Mouse (Mus musculus) heart, postnatal 0 days (tissue): ENCODE data around the gene Sfswap. TPM values are rescaled to one million over a fixed set of nuclear protein-coding genes. Genes with fewer than 3 reads are reported as not detected.

Experiments
- ATAC-seq: fragments of 200-750 bp; cut with Nextera tagmentation; 2 replicates; pipeline ENCODE4 v1.8.0; 2017; ENCODE audit warnings: low read depth, moderate number of reproducible peaks, moderate library complexity; ENCODE audit not compliant: insufficient read depth
- DNase-seq: peaks from one replicate; pipeline ENCODE4 v3.0.0-alpha.2; 2016; ENCODE audit warnings: low spot score
- H3K27ac ChIP-seq: fragments of 300-500 bp; sonication (generic); 2 replicates; pipeline ENCODE4 v1.5.1; 2014; ENCODE audit warnings: low read depth, mild to moderate bottlenecking
- H3K27me3 ChIP-seq: fragments of 300-500 bp; sonication (generic); 2 replicates; pipeline ENCODE4 v1.6.1; 2014; ENCODE audit warnings: low read length, mixed read lengths; ENCODE audit not compliant: control insufficient read depth, insufficient read depth
- H3K36me3 ChIP-seq: fragments of 300-500 bp; sonication (generic); replicated peaks from 2 replicates; pipeline ENCODE4 v1.6.1; 2014; ENCODE audit warnings: low read length, mixed read lengths; ENCODE audit not compliant: control insufficient read depth, insufficient read depth
- H3K4me1 ChIP-seq: fragments of 300-500 bp; sonication (generic); 2 replicates; pipeline ENCODE4 v1.6.1; 2014; ENCODE audit warnings: antibody characterized with exemption; ENCODE audit not compliant: control insufficient read depth, insufficient read depth
- H3K4me2 ChIP-seq: fragments of 300-500 bp; sonication (generic); 2 replicates; pipeline ENCODE4 v1.6.1; 2014; ENCODE audit warnings: low read depth, mild to moderate bottlenecking, low read length, moderate library complexity
- H3K4me3 ChIP-seq: fragments of 300-500 bp; sonication (generic); 2 replicates; pipeline ENCODE4 v1.5.1; 2014; ENCODE audit warnings: low read depth, low read length
- H3K9ac ChIP-seq: fragments of 300-500 bp; sonication (generic); replicated peaks from 2 replicates; pipeline ENCODE4 v1.6.1; 2014; ENCODE audit warnings: low read depth, low read length, mixed read lengths
- H3K9me3 ChIP-seq: fragments of 300-500 bp; sonication (generic); replicated peaks from 2 replicates; pipeline ENCODE4 v1.6.1; 2016; ENCODE audit warnings: low read length; ENCODE audit not compliant: control insufficient read depth
- CTCF ChIP-seq: IDR thresholded peaks from 2 replicates; pipeline ENCODE4 v1.5.1; 2016; ENCODE audit warnings: antibody characterized with exemption, control low read depth, low read depth
- EP300 ChIP-seq: IDR thresholded peaks from 2 replicates; pipeline ENCODE4 v1.6.1; 2016; ENCODE audit warnings: antibody characterized with exemption, low read depth
- WGBS: fragments of 180-500 bp; shearing (Covaris S2); extraction: QIAGEN DNeasy Blood & Tissue Kit; methylation state at CpG from one replicate; pipeline ENCODE4 v1.1.7; 2014; 5-methylcytosine and 5-hydroxymethylcytosine counted together
- polyA plus RNA-seq: library from polyadenylated mRNA; unstranded; fragments of >200 nt; fragmentation: Nextera tagmentation; extraction: Ambion mirVana; gene quantifications from 2 replicates; pipeline ENCODE4 v1.2.1, GENCODE M21; 2015
- total RNA-seq: library from RNA; depleted of rRNA; stranded (reverse); fragments of >200 nt; gene quantifications from 2 replicates; pipeline ENCODE4 v1.2.3, GENCODE M21; 2014; ENCODE audit warnings: low replicate concordance

Sfswap gene
- total and polyA plus RNA-seq, 2 experiments from 2014 or later = 15.7 to 28.2 TPM

- Histone ChIP-seq H3K4me3 (no peak overlapping the region), H3K36me3 (peaks cover 22% of the 10 kb centered on the region), H3K4me2 (no peak overlapping the region), H3K27me3 (no peaks in the 10 kb centered on the region), H3K9me3 (no peaks in the 10 kb centered on the region), H3K9ac (no peak overlapping the region), H3K27ac (peak overlapping the region; percentile 86), H3K4me1 (peaks cover 26% of the 10 kb centered on the region)
- WGBS = 72% methylated on average over 3 of the region's 3 CpGs
- no peak for ATAC-seq
- TF ChIP-seq CTCF = no peak
- no peak for TF ChIP-seq EP300
- no peak for DNase-seq
Observed at GRCm38 (mm10) chr5:129533731-129534130, 32.7 kb downstream of the Sfswap start.

GRCm38 (mm10) chr5:129534500-129534899 is 33.5 kb downstream of the Sfswap start:
- Histone ChIP-seq H3K9me3 (no peaks in the 10 kb centered on the region), H3K27ac (peak overlapping the region; percentile 86), H3K4me2 (no peak overlapping the region), H3K4me3 (no peak overlapping the region), H3K9ac (no peak overlapping the region), H3K27me3 (no peaks in the 10 kb centered on the region), H3K36me3 (peaks cover 21% of the 10 kb centered on the region), H3K4me1 (peaks cover 26% of the 10 kb centered on the region)
- DNase-seq (peak; percentile 65), ATAC-seq (peak; percentile 93)
- TF ChIP-seq CTCF (no peak), EP300 (peak; percentile 79; the same call in 1 of the 2 replicates)
- WGBS = 22% methylated on average over 2 of the region's 2 CpGs

GRCm38 (mm10) chr5:129535021-129535420 is 34.0 kb downstream of the Sfswap start:
- no peak for ATAC-seq
- Histone ChIP-seq H3K27ac (peak overlapping the region; percentile 86), H3K36me3 (peaks cover 21% of the 10 kb centered on the region), H3K4me1 (peaks cover 26% of the 10 kb centered on the region), H3K27me3 (no peaks in the 10 kb centered on the region), H3K4me2 (no peak overlapping the region), H3K9me3 (no peaks in the 10 kb centered on the region), H3K4me3 (no peak overlapping the region), H3K9ac (no peak overlapping the region)
- no peak for DNase-seq
- 93% methylated on average over 2 of the region's 2 CpGs for WGBS
- no peak for TF ChIP-seq CTCF
- no peak for TF ChIP-seq EP300

- ATAC-seq (no peak), DNase-seq (no peak)
- 51% methylated on average over 3 of the region's 3 CpGs for WGBS
- Histone ChIP-seq H3K9ac (no peak overlapping the region), H3K36me3 (peaks cover 24% of the 10 kb centered on the region), H3K9me3 (no peaks in the 10 kb centered on the region), H3K4me3 (no peak overlapping the region), H3K27me3 (no peaks in the 10 kb centered on the region), H3K4me1 (peaks cover 26% of the 10 kb centered on the region), H3K27ac (peak overlapping the region; percentile 86), H3K4me2 (no peak overlapping the region)
- TF ChIP-seq EP300 = no peak
- TF ChIP-seq CTCF = no peak
Observed at GRCm38 (mm10) chr5:129535431-129535830, 34.4 kb downstream of the Sfswap start.

GRCm38 (mm10) chr5:129538826-129539225 is 37.8 kb downstream of the Sfswap start:
- 79% methylated on average over 4 of the region's 4 CpGs for WGBS

GRCm38 (mm10) chr5:129542236-129542635 is 41.2 kb downstream of the Sfswap start:
- TF ChIP-seq EP300 = no peak
- TF ChIP-seq CTCF = peak; percentile 16; the same call in 1 of the 2 replicates
- Histone ChIP-seq H3K9me3 (no peaks in the 10 kb centered on the region), H3K4me3 (no peak overlapping the region), H3K4me1 (no peaks in the 10 kb centered on the region), H3K27ac (no peak overlapping the region), H3K4me2 (no peak overlapping the region), H3K36me3 (peaks cover 77% of the 10 kb centered on the region), H3K9ac (no peak overlapping the region), H3K27me3 (no peaks in the 10 kb centered on the region)
- 96% methylated on average over 3 of the region's 3 CpGs for WGBS
- DNase-seq (no peak), ATAC-seq (no peak)

More at GRCm38 (mm10) chr5:129538826-129539225, 37.8 kb downstream of the Sfswap start:
- H3K4me1 ChIP-seq = peaks cover 21% of the 10 kb centered on the region
- no peak for TF ChIP-seq CTCF
- TF ChIP-seq EP300 = no peak
- H3K4me2 ChIP-seq = no peak overlapping the region
- H3K27ac ChIP-seq = no peak overlapping the region
- H3K27me3 ChIP-seq = no peaks in the 10 kb centered on the region
- no peak overlapping the region for H3K4me3 ChIP-seq
- H3K9ac ChIP-seq = no peak overlapping the region
- ATAC-seq (no peak), DNase-seq (no peak)
- H3K9me3 ChIP-seq = no peaks in the 10 kb centered on the region
- peaks cover 46% of the 10 kb centered on the region for H3K36me3 ChIP-seq
